Mouse (Mus musculus): Measurements from ENCODE around the gene Has1. TPM values are rescaled to one million over a fixed set of nuclear protein-coding genes. Genes with fewer than 3 reads are reported as not detected.
A peak's percentile ranks its signal among the peaks of the same experiment; 100 is the strongest.
"Not testable (repeated sequence)": the region's sequence is repeated elsewhere in the genome, so short reads cannot be mapped to it uniquely, and the experiment has no call there.

Has1 gene
- polyA plus RNA-seq, 1 experiment from 2014 or later = 1.4 TPM

- Histone ChIP-seq H3K4me2 (replicated peaks) (no peak overlapping the region), H3K36me3 (peaks cover 8% of the 10 kb centered on the region), H3K4me1 (no peaks in the 10 kb centered on the region), H3K9me3 (replicated peaks) (no peaks in the 10 kb centered on the region), H3K27ac (replicated peaks) (no peak overlapping the region), H3K27me3 (no peaks in the 10 kb centered on the region), H3K9ac (no peak overlapping the region), H3K4me3 (replicated peaks) (no peak overlapping the region)
- WGBS = 78% methylated on average over 11 of the region's 11 CpGs
- no peak for ATAC-seq (ENCODE audit: insufficient number of reproducible peaks, low FRiP score, low TSS enrichment, low read depth)
These were observed 11.9 kb upstream of the Has1 start for GRCm38 (mm10) chr17:17866801-17867469.

- 53% methylated on average over 2 of the region's 2 CpGs for WGBS
- no peak overlapping the region for H3K4me2 ChIP-seq (replicated peaks)
These were observed 10.2 kb upstream of the Has1 start for GRCm38 (mm10) chr17:17865168-17865567.

DNA sequence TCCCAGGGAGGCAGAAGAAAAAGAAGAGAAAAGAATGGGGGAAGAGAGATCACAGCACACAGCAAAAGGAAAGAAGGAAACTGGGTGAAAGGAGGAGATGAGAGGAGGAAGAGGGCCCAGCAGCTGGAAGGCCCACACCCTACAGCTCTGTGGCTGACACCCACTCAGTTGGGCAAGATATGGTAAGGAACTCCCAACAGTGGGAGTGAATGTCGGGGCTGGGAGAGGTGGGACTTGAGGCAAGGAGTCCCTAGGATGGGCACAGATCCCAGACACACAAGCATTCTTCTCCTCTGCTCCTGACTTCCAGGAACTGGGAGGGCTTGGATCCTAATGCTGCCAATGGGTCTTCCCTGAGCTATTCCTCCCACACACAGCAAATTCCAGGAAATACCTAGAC is 7.4 kb upstream of the Has1 start:
- H3K4me2 ChIP-seq (replicated peaks) = no peak overlapping the region
- no peak overlapping the region for H3K4me3 ChIP-seq (replicated peaks)
- H3K27me3 ChIP-seq = no peaks in the 10 kb centered on the region
- no peaks in the 10 kb centered on the region for H3K9me3 ChIP-seq (replicated peaks)
- no peak for ATAC-seq (ENCODE audit: insufficient number of reproducible peaks, low FRiP score, low TSS enrichment, low read depth)
- H3K4me1 ChIP-seq = no peaks in the 10 kb centered on the region
- 83% methylated on average over 1 of the region's 1 CpGs for WGBS
- no peak overlapping the region for H3K9ac ChIP-seq
- no peak overlapping the region for H3K27ac ChIP-seq (replicated peaks)
- H3K36me3 ChIP-seq = peaks cover 8% of the 10 kb centered on the region

More at GRCm38 (mm10) chr17:17865168-17865567, 10.2 kb upstream of the Has1 start:
- Histone ChIP-seq H3K4me3 (replicated peaks) (no peak overlapping the region), H3K9me3 (replicated peaks) (no peaks in the 10 kb centered on the region), H3K36me3 (peaks cover 8% of the 10 kb centered on the region), H3K27me3 (no peaks in the 10 kb centered on the region), H3K9ac (no peak overlapping the region), H3K27ac (replicated peaks) (no peak overlapping the region), H3K4me1 (no peaks in the 10 kb centered on the region)
- no peak for ATAC-seq (ENCODE audit: insufficient number of reproducible peaks, low FRiP score, low TSS enrichment, low read depth)

- Histone ChIP-seq H3K4me2 (replicated peaks) (no peak overlapping the region), H3K4me3 (replicated peaks) (no peak overlapping the region), H3K9me3 (replicated peaks) (no peaks in the 10 kb centered on the region), H3K9ac (no peak overlapping the region), H3K36me3 (peaks cover 5% of the 10 kb centered on the region), H3K27ac (replicated peaks) (no peak overlapping the region), H3K27me3 (no peaks in the 10 kb centered on the region), H3K4me1 (peaks cover 4% of the 10 kb centered on the region; the same call in 1 of the 2 replicates)
- 87% methylated on average over 3 of the region's 3 CpGs for WGBS
- no peak for ATAC-seq (ENCODE audit: insufficient number of reproducible peaks, low FRiP score, low TSS enrichment, low read depth)
These were observed 5.1 kb upstream of the Has1 start for GRCm38 (mm10) chr17:17860110-17860509.

DNA sequence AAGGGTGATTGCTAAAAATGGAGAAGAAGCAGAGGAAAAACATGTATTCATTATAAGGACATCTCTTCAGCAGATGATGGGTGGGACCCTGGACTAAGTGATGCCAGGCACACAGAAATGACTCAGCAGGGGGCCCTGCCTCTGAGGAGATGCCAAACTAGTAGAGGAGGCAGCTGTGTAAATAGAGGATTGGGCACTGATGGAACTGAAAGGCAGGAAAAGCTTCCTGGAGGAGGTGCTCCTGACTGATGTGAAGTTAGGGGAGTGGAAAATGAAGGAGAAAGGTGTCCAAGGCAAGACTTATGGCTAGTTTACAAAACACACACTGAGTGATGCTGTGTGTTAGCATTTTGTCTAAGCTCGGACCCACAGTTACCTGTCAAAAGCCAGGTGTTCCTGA is 2.4 kb upstream of the Has1 start:
- 76% methylated on average over 1 of the region's 1 CpGs for WGBS

GRCm38 (mm10) chr17:17856612-17857011 is 1.6 kb upstream of the Has1 start:
- H3K4me2 ChIP-seq (replicated peaks) = no peak overlapping the region
- no peak overlapping the region for H3K4me3 ChIP-seq (replicated peaks)
- H3K9me3 ChIP-seq (replicated peaks) = no peaks in the 10 kb centered on the region
- H3K36me3 ChIP-seq = no peaks in the 10 kb centered on the region
- peak overlapping the region; percentile 61; the same call in 1 of the 2 replicates for H3K27ac ChIP-seq (replicated peaks)
- 92% methylated on average over 1 of the region's 1 CpGs for WGBS
- H3K4me1 ChIP-seq = peaks cover 10% of the 10 kb centered on the region; the same call in 1 of the 2 replicates
- 0 out of 2 replicates have a peak, but pooled peaks have one; percentile 31 for ATAC-seq (ENCODE audit: insufficient number of reproducible peaks, low FRiP score, low TSS enrichment, low read depth)
- H3K27me3 ChIP-seq = no peaks in the 10 kb centered on the region
- no peak overlapping the region for H3K9ac ChIP-seq

More for the DNA sequence above, 2.4 kb upstream of the Has1 start:
- peaks cover 10% of the 10 kb centered on the region; the same call in 1 of the 2 replicates for H3K4me1 ChIP-seq
- no peaks in the 10 kb centered on the region for H3K27me3 ChIP-seq
- no peak overlapping the region for H3K9ac ChIP-seq
- no peaks in the 10 kb centered on the region for H3K9me3 ChIP-seq (replicated peaks)
- no peak overlapping the region for H3K4me2 ChIP-seq (replicated peaks)
- peaks cover under 1% of the 10 kb centered on the region; the same call in 1 of the 2 replicates for H3K36me3 ChIP-seq
- H3K4me3 ChIP-seq (replicated peaks) = no peak overlapping the region
- H3K27ac ChIP-seq (replicated peaks) = no peak overlapping the region
- 0 out of 2 replicates have a peak, but pooled peaks have one; percentile 37 for ATAC-seq (ENCODE audit: insufficient number of reproducible peaks, low FRiP score, low TSS enrichment, low read depth)

DNA sequence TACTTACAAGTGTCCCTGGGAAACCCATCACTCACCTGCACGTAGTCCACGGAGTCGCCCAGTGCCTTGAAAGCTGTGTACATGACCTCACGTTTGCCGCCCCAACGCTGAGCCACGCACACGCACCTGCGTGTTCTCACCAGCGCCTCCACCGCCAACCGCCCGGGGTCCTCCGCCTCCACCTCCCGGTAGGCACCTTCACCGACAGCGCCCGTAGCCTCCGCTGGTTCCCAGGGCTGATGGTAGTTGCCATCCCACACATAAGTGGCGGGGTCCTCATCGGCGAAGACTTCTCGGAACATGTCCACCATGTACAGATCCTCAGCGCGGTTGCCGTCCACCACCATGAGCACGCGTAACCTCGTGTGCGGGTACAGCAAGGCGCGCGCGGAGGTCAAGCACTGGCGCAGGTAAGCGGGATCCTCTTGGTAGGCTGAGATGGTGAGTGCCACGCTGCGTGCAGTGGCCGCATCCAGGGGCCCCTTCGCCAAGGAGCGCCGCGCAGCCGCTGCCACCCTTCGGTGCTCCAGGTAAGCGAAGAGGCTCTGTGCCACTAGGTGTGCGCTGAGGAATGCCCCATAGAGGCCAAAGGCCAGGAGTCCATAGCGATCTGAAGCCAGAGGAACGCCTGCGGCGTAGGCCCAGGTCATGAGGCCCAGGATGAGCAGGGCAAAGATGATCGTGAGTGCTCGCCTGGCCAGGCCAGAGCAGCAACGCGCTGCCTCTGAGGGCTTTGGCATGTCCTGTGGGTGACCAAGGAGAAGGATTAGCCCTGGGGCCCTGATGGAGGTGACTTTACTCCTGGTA is 4.9 kb downstream of the Has1 start:
- H3K4me3 ChIP-seq (replicated peaks) = no peak overlapping the region
- H3K27me3 ChIP-seq = peaks cover 10% of the 10 kb centered on the region; the same call in 1 of the 2 replicates
- H3K9ac ChIP-seq = no peak overlapping the region
- peak overlapping the region; percentile 16; the same call in 1 of the 2 replicates for H3K4me2 ChIP-seq (replicated peaks)
- no peaks in the 10 kb centered on the region for H3K9me3 ChIP-seq (replicated peaks)
- 26% methylated on average over 55 of the region's 55 CpGs for WGBS
- ATAC-seq (ENCODE audit: insufficient number of reproducible peaks, low FRiP score, low TSS enrichment, low read depth) = no peak
- peaks cover 8% of the 10 kb centered on the region; the same call in 1 of the 2 replicates for H3K4me1 ChIP-seq
- no peak overlapping the region for H3K27ac ChIP-seq (replicated peaks)
- no peaks in the 10 kb centered on the region; the same call in 1 of the 2 replicates for H3K36me3 ChIP-seq

DNA sequence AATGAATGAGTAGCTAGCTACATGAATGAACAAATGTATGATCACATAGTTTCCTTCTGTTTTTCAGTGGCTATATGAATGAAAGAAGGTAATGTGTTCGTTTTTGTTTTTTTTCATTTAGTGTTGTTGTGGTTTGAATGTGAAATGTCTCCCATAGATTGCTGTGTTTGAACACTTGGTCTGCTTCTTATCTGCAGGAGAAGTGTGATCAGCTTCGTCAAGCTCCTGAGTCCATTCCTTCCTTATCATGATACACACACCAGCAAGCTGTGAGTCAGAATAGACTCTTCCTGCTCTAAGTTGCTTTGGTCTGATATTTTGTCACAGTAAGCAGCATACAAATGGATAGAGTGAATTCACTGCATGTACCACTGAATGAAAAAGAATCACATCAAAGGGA is 6.0 kb downstream of the Has1 start:
- 82% methylated on average over 2 of the region's 2 CpGs for WGBS
- Histone ChIP-seq H3K4me2 (replicated peaks) (no peak overlapping the region), H3K4me1 (0 out of 2 replicates have a peak, but pooled peaks cover 3% of the 10 kb centered on the region), H3K27ac (replicated peaks) (no peak overlapping the region), H3K9me3 (replicated peaks) (no peaks in the 10 kb centered on the region), H3K4me3 (replicated peaks) (no peak overlapping the region), H3K36me3 (no peaks in the 10 kb centered on the region; the same call in 1 of the 2 replicates), H3K27me3 (peaks cover 10% of the 10 kb centered on the region; the same call in 1 of the 2 replicates), H3K9ac (no peak overlapping the region)
- ATAC-seq (ENCODE audit: insufficient number of reproducible peaks, low FRiP score, low TSS enrichment, low read depth) = no peak

GRCm38 (mm10) chr17:17845187-17846027 is 9.6 kb downstream of the Has1 start:
- H3K36me3 ChIP-seq = peaks cover 9% of the 10 kb centered on the region
- H3K4me2 ChIP-seq (replicated peaks) = no peak overlapping the region
- 0 out of 2 replicates have a peak, but pooled peaks cover 3% of the 10 kb centered on the region for H3K4me1 ChIP-seq
- H3K9me3 ChIP-seq (replicated peaks) = no peaks in the 10 kb centered on the region
- H3K4me3 ChIP-seq (replicated peaks) = no peak overlapping the region
- H3K9ac ChIP-seq = no peak overlapping the region
- H3K27me3 ChIP-seq = peaks cover 7% of the 10 kb centered on the region; the same call in 1 of the 2 replicates
- WGBS = 74% methylated on average over 10 of the region's 10 CpGs
- no peak for ATAC-seq (ENCODE audit: insufficient number of reproducible peaks, low FRiP score, low TSS enrichment, low read depth)
- no peak overlapping the region for H3K27ac ChIP-seq (replicated peaks)

GRCm38 (mm10) chr17:17844606-17845005 is 10.4 kb downstream of the Has1 start:
- H3K4me3 ChIP-seq (replicated peaks); ATAC-seq (ENCODE audit: insufficient number of reproducible peaks, low FRiP score, low TSS enrichment, low read depth); H3K27ac ChIP-seq (replicated peaks); H3K4me2 ChIP-seq (replicated peaks); H3K27me3 ChIP-seq; H3K4me1 ChIP-seq; H3K9ac ChIP-seq; H3K9me3 ChIP-seq (replicated peaks): not testable (repeated sequence)
- H3K36me3 ChIP-seq = peaks cover 17% of the 10 kb centered on the region
- WGBS = 78% methylated on average over 3 of the region's 3 CpGs
